Mouse (Mus musculus): ENCODE measurements at regions not wholly inside any gene's neighbourhood (a gene's known extent, or its start where the extent isn't known, plus 50 kb on each side); places are given as distances from the start of the nearest gene placed in this dataset.

- DNase-seq (ENCODE audit: low read depth, low spot score) = no peak
These were observed 117.0 kb upstream of the Nr2f2 start for GRCm38 (mm10) chr7:70483536-70483935.

GRCm38 (mm10) chr7:70481880-70482279 lies 115.3 kb upstream of the Nr2f2 start:
- no peak for DNase-seq (ENCODE audit: low read depth, low spot score)

GRCm38 (mm10) chr7:70472786-70473185 lies 106.3 kb upstream of the Nr2f2 start:
- DNase-seq (ENCODE audit: low read depth, low spot score) = no peak

GRCm38 (mm10) chr7:70470557-70470956 lies 104.0 kb upstream of the Nr2f2 start:
- no peak for DNase-seq (ENCODE audit: low read depth, low spot score)

GRCm38 (mm10) chr7:70462131-70462530 lies 95.6 kb upstream of the Nr2f2 start:
- no peak for DNase-seq (ENCODE audit: low read depth, low spot score)

GRCm38 (mm10) chr7:70454525-70454924 lies 88.0 kb upstream of the Nr2f2 start:
- no peak for DNase-seq (ENCODE audit: low read depth, low spot score)

GRCm38 (mm10) chr7:70452816-70453215 lies 86.3 kb upstream of the Nr2f2 start:
- DNase-seq (ENCODE audit: low read depth, low spot score) = no peak

GRCm38 (mm10) chr7:70438908-70439307 lies 72.4 kb upstream of the Nr2f2 start:
- DNase-seq (ENCODE audit: low read depth, low spot score) = no peak

- DNase-seq (ENCODE audit: low read depth, low spot score) = no peak
These were observed 67.3 kb upstream of the Nr2f2 start for GRCm38 (mm10) chr7:70433838-70434237.

GRCm38 (mm10) chr7:70433358-70433757 lies 66.8 kb upstream of the Nr2f2 start:
- DNase-seq (ENCODE audit: low read depth, low spot score) = no peak

GRCm38 (mm10) chr7:70431712-70432111 lies 65.2 kb upstream of the Nr2f2 start:
- DNase-seq (ENCODE audit: low read depth, low spot score) = no peak

DNA sequence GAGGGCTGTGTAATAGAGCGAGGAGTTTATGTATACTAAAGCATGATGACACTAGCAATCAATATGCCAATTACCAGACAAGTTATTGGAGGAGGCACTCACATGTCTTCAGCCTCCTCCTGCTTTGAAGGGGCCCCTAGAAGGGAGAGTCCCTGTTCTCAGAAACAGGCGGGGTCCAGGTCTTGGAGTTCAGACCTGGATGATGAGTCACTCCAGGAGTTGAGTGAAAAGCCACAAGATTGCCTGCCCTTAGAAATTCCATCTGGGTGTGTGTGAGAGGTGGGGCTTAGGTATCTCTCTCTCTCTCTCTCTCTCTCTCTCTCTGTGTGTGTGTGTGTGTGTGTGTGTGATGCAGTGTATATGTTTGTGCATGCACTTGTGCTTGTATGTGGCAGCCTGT lies 62.8 kb upstream of the Nr2f2 start:
- no peak for DNase-seq (ENCODE audit: low read depth, low spot score)

DNA sequence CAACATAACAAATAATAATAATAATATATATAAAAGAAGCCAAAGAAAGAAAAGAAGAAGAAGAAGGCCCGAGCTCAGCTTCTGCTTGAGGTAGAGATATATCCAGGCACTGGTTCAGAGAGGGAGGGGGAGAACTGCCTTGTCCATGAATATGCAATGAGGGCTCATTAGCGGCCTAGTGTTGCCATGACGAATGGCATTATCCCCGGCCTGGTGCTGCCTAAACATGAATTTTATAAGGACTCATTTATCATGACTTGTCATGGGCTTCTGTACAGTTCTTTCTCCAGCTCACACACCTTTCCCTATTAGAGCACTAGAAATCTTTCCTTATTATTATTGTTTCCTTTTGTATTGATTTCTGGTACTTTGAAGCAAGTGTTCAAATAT lies 57.7 kb upstream of the Nr2f2 start:
- no peak for DNase-seq (ENCODE audit: low read depth, low spot score)

GRCm38 (mm10) chr7:70423524-70424230 lies 57.1 kb upstream of the Nr2f2 start:
- no peak for DNase-seq (ENCODE audit: low read depth, low spot score)

- DNase-seq (ENCODE audit: low read depth, low spot score) = no peak
These were observed 49.8 kb upstream of the Nr2f2 start for GRCm38 (mm10) chr7:70416185-70416941.

All from WW6 (cell line).